Mouse (Mus musculus): Measurements from ENCODE around the gene Akt1. TPM values are rescaled to one million over a fixed set of nuclear protein-coding genes. Genes with fewer than 3 reads are reported as not detected.

Gene Akt1
- polyA plus RNA-seq, 1 experiment: 88.7 TPM

GRCm38 (mm10) chr12:112673576-112674091 is 1.1 kb downstream of the Akt1 start:
- peak overlapping the region; percentile 87 for H3K4me3 ChIP-seq (ENCODE audit: low read depth, low read length)
- no peaks in the 10 kb centered on the region for H3K27me3 ChIP-seq (ENCODE audit: control insufficient read depth, insufficient read depth, low read length)
- WGBS: under 1% methylated on average over 68 of the region's 68 CpGs
- TF ChIP-seq CTCF (IDR thresholded peaks at IDR 0.05; ENCODE audit: extremely low read depth, insufficient read length, insufficient replicate concordance, low read depth, low read length) (no peak), POLR2A (IDR thresholded peaks at IDR 0.05; ENCODE audit: low read depth, low read length) (no peak)
- H3K36me3 ChIP-seq (ENCODE audit: control insufficient read depth, insufficient read depth, low read length): peaks cover 16% of the 10 kb centered on the region
- H3K27ac ChIP-seq (ENCODE audit: insufficient read depth, low read depth, low read length): peak overlapping the region; percentile 91
- H3K4me1 ChIP-seq (ENCODE audit: control insufficient read depth, insufficient read depth, insufficient read length, low read length): peaks cover 25% of the 10 kb centered on the region

GRCm38 (mm10) chr12:112672744-112673575 is 1.7 kb downstream of the Akt1 start:
- Histone ChIP-seq H3K4me1 (ENCODE audit: control insufficient read depth, insufficient read depth, insufficient read length, low read length) (peaks cover 20% of the 10 kb centered on the region), H3K27me3 (ENCODE audit: control insufficient read depth, insufficient read depth, low read length) (no peaks in the 10 kb centered on the region), H3K36me3 (ENCODE audit: control insufficient read depth, insufficient read depth, low read length) (peaks cover 20% of the 10 kb centered on the region), H3K4me3 (ENCODE audit: low read depth, low read length) (peak overlapping the region; percentile 87), H3K27ac (ENCODE audit: insufficient read depth, low read depth, low read length) (peak overlapping the region; percentile 91)
- TF ChIP-seq CTCF (IDR thresholded peaks at IDR 0.05; ENCODE audit: extremely low read depth, insufficient read length, insufficient replicate concordance, low read depth, low read length) (peak; percentile 23; the same call in 1 of the 2 replicates), POLR2A (IDR thresholded peaks at IDR 0.05; ENCODE audit: low read depth, low read length) (no peak)
- WGBS: 2% methylated on average over 21 of the region's 21 CpGs

GRCm38 (mm10) chr12:112671891-112672290 is 2.8 kb downstream of the Akt1 start:
- TF ChIP-seq CTCF (IDR thresholded peaks at IDR 0.05; ENCODE audit: extremely low read depth, insufficient read length, insufficient replicate concordance, low read depth, low read length) (no peak), POLR2A (IDR thresholded peaks at IDR 0.05; ENCODE audit: low read depth, low read length) (no peak)
- Histone ChIP-seq H3K36me3 (ENCODE audit: control insufficient read depth, insufficient read depth, low read length) (peaks cover 25% of the 10 kb centered on the region), H3K27ac (ENCODE audit: insufficient read depth, low read depth, low read length) (no peak overlapping the region), H3K4me1 (ENCODE audit: control insufficient read depth, insufficient read depth, insufficient read length, low read length) (peaks cover 19% of the 10 kb centered on the region), H3K4me3 (ENCODE audit: low read depth, low read length) (0 out of 2 replicates have a peak overlapping the region, but pooled peaks have one; percentile 1), H3K27me3 (ENCODE audit: control insufficient read depth, insufficient read depth, low read length) (no peaks in the 10 kb centered on the region)
- WGBS: 61% methylated on average over 7 of the region's 7 CpGs

- WGBS: 59% methylated on average over 9 of the region's 9 CpGs
- Histone ChIP-seq H3K27me3 (ENCODE audit: control insufficient read depth, insufficient read depth, low read length) (no peaks in the 10 kb centered on the region), H3K4me3 (ENCODE audit: low read depth, low read length) (no peak overlapping the region), H3K36me3 (ENCODE audit: control insufficient read depth, insufficient read depth, low read length) (peaks cover 26% of the 10 kb centered on the region), H3K4me1 (ENCODE audit: control insufficient read depth, insufficient read depth, insufficient read length, low read length) (peaks cover 20% of the 10 kb centered on the region), H3K27ac (ENCODE audit: insufficient read depth, low read depth, low read length) (no peak overlapping the region)
- no peak for TF ChIP-seq CTCF (IDR thresholded peaks at IDR 0.05; ENCODE audit: extremely low read depth, insufficient read length, insufficient replicate concordance, low read depth, low read length)
- TF ChIP-seq POLR2A (IDR thresholded peaks at IDR 0.05; ENCODE audit: low read depth, low read length): no peak
Observed at GRCm38 (mm10) chr12:112670718-112671393, 3.8 kb downstream of the Akt1 start.

- peaks cover 16% of the 10 kb centered on the region for H3K4me1 ChIP-seq (ENCODE audit: control insufficient read depth, insufficient read depth, insufficient read length, low read length)
- WGBS: 61% methylated on average over 10 of the region's 10 CpGs
- H3K27me3 ChIP-seq (ENCODE audit: control insufficient read depth, insufficient read depth, low read length): no peaks in the 10 kb centered on the region
- H3K4me3 ChIP-seq (ENCODE audit: low read depth, low read length): peak overlapping the region; percentile 23
- TF ChIP-seq CTCF (IDR thresholded peaks at IDR 0.05; ENCODE audit: extremely low read depth, insufficient read length, insufficient replicate concordance, low read depth, low read length) (no peak), POLR2A (IDR thresholded peaks at IDR 0.05; ENCODE audit: low read depth, low read length) (no peak; the same call in 1 of the 2 replicates)
- H3K27ac ChIP-seq (ENCODE audit: insufficient read depth, low read depth, low read length): 0 out of 2 replicates have a peak overlapping the region, but pooled peaks have one; percentile 18
- peaks cover 28% of the 10 kb centered on the region for H3K36me3 ChIP-seq (ENCODE audit: control insufficient read depth, insufficient read depth, low read length)
Observed at GRCm38 (mm10) chr12:112667619-112668297, 6.9 kb downstream of the Akt1 start.

- peaks cover 35% of the 10 kb centered on the region for H3K36me3 ChIP-seq (ENCODE audit: control insufficient read depth, insufficient read depth, low read length)
Observed at GRCm38 (mm10) chr12:112665881-112666544, 8.7 kb downstream of the Akt1 start.

More at GRCm38 (mm10) chr12:112665881-112666544, 8.7 kb downstream of the Akt1 start:
- peaks cover 6% of the 10 kb centered on the region; the same call in 1 of the 2 replicates for H3K4me1 ChIP-seq (ENCODE audit: control insufficient read depth, insufficient read depth, insufficient read length, low read length)
- no peaks in the 10 kb centered on the region for H3K27me3 ChIP-seq (ENCODE audit: control insufficient read depth, insufficient read depth, low read length)
- WGBS: 78% methylated on average over 9 of the region's 9 CpGs
- H3K27ac ChIP-seq (ENCODE audit: insufficient read depth, low read depth, low read length): no peak overlapping the region
- no peak for TF ChIP-seq CTCF (IDR thresholded peaks at IDR 0.05; ENCODE audit: extremely low read depth, insufficient read length, insufficient replicate concordance, low read depth, low read length)
- no peak for TF ChIP-seq POLR2A (IDR thresholded peaks at IDR 0.05; ENCODE audit: low read depth, low read length)
- no peak overlapping the region for H3K4me3 ChIP-seq (ENCODE audit: low read depth, low read length)
